Mouse (Mus musculus): Measurements from ENCODE around the gene 2210418O10Rik. TPM values are rescaled to one million over a fixed set of nuclear protein-coding genes. Genes with fewer than 3 reads are reported as not detected.
"Not testable (repeated sequence)": the region's sequence is repeated elsewhere in the genome, so short reads cannot be mapped to it uniquely, and the experiment has no call there.

The 2210418O10Rik gene
- 1 to 10 TPM; 2.9 to 5.5 TPM for total RNA-seq (2021)
- long read RNA-seq, experiment 1, partial matches to known transcripts, result 1 of 3 reads
- long read RNA-seq, experiment 1, other reads (novel, unspliced or antisense), result 2 of 3 reads
- long read RNA-seq, experiment 2, partial matches to known transcripts, result 0 of 1 reads
- long read RNA-seq, experiment 2, other reads (novel, unspliced or antisense), result 1 of 1 reads

- DNase-seq, result not testable (repeated sequence)
Observed at GRCm38 (mm10) chr2:176226269-176226668, at the start of gene 2210418O10Rik. Gene 2210418O10Rik (plus strand): TSS chr2:176226569.

DNA sequence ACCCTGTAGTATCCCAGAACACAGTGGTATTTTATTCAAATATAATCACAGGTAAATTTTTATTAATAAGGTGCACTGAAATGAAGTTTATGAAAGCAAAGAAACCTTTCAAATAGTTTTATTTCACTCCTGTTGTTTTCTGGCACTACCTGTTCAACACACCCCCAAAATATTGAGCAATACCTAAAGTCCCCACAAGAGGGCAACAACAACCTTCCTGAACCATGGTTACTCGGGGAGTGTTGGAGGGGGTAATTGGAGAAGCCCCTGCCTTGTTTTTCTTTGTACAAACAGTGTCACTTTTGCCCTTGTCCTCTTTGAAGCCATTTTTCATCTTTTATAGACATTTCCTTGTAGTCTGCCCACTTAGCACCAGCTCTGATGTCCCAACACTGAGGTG is 22.1 kb downstream of the 2210418O10Rik start:
- not testable (repeated sequence) for DNase-seq

Other genes with a start within 250 kb of the 2210418O10Rik start
- 10 to 100 TPM in 1 of 2 experiments, 1 to 10 TPM in 1; 5.5 to 11.1 TPM for gene Gm2004, start 76.7 kb upstream of the 2210418O10Rik start, total RNA-seq (2021)
- gene Gm11009, start 92.9 kb downstream of the 2210418O10Rik start, total RNA-seq (2021), result not detected
- 10 to 100 TPM; 12.9 to 16.8 TPM for gene Gm14435, start 197.0 kb downstream of the 2210418O10Rik start, total RNA-seq (2021)